Mouse (Mus musculus) cerebellum, adult 2 months (tissue): Measurements from ENCODE around the gene Zfp462.

Source experiments
- CTCF ChIP-seq: fragments of 200-500 bp; IDR thresholded peaks from 2 replicates; pipeline ENCODE4 v1.5.1; 2011; ENCODE audit warnings: low read depth, mild to moderate bottlenecking, control low read depth, low read length, moderate library complexity, borderline replicate concordance; ENCODE audit not compliant: insufficient read depth
- POLR2A ChIP-seq: fragments of 200-500 bp; IDR thresholded peaks from 2 replicates; pipeline ENCODE4 v1.6.1; 2011; ENCODE audit warnings: low read length, control low read depth, borderline replicate concordance; ENCODE audit not compliant: insufficient read depth

DNA sequence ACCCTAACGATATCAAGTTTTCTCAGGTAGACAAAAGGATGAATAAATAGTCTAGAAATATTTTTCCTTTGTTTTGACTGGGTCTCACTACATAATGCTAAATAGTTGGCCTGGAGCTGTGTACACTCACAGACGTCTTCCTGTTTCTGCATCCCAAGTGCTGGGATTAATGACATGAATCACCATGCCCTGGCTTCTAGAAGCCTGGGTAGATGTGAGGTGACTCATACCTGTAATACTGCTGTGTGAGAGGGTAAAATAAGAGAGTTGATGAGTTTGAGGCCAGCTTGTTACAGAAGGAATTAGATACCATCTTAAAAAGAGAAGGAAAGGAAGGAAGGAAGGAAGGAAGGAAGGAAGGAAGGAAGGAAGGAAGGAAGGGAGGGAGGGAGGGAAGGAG lies 15.2 kb upstream of the Zfp462 start:
- TF ChIP-seq POLR2A, result no peak
- TF ChIP-seq CTCF, result no peak
